Mouse (Mus musculus) myocyte (in vitro differentiated cells): ENCODE data around the gene Cox8a.

Source experiments
- CEBPB ChIP-seq: IDR thresholded peaks from 2 replicates; pipeline ENCODE4 v1.6.1; 2011; ENCODE audit warnings: mild to moderate bottlenecking, moderate library complexity; ENCODE audit not compliant: poor library complexity, insufficient read depth, severe bottlenecking
- E2F4 ChIP-seq: IDR thresholded peaks from one replicate; pipeline ENCODE4 v1.6.1; 2011; ENCODE audit warnings: mild to moderate bottlenecking, control low read depth, moderate library complexity; ENCODE audit not compliant: insufficient read depth
- MAX ChIP-seq: IDR thresholded peaks from one replicate; pipeline ENCODE4 v1.6.1; 2011; ENCODE audit warnings: low read depth, mild to moderate bottlenecking, control low read depth
- MYOD1 ChIP-seq, 3 experiments: IDR thresholded peaks; one replicate each; pipeline ENCODE4 v1.6.1; 2011; ENCODE audit warnings: control low read depth in 2 of 3, low read depth in 2 of 3, mild to moderate bottlenecking in 2 of 3, moderate library complexity in 1 of 3; ENCODE audit not compliant: insufficient read length in 2 of 3, control insufficient read depth in 1 of 3
- MYOG ChIP-seq, 3 experiments: IDR thresholded peaks; one replicate each; pipeline ENCODE4 v1.6.1; 2011; ENCODE audit warnings: control low read depth in 2 of 3, low read depth in 2 of 3, mild to moderate bottlenecking in 2 of 3; ENCODE audit not compliant: insufficient read length in 2 of 3, control insufficient read depth in 1 of 3, insufficient read depth in 1 of 3
- POLR2A ChIP-seq: IDR thresholded peaks from one replicate; pipeline ENCODE4 v1.6.1; 2011; ENCODE audit warnings: low read depth, mild to moderate bottlenecking, control low read depth, moderate library complexity; ENCODE audit not compliant: insufficient read length
- POLR2AphosphoS2 ChIP-seq: IDR thresholded peaks from one replicate; pipeline ENCODE4 v1.6.1; 2011; ENCODE audit warnings: low read depth, control low read depth; ENCODE audit not compliant: insufficient read length
- REST ChIP-seq: IDR thresholded peaks from one replicate; pipeline ENCODE4 v1.6.1; 2011; ENCODE audit warnings: mild to moderate bottlenecking, control low read depth, moderate library complexity; ENCODE audit not compliant: insufficient read depth, insufficient read length
- SRF ChIP-seq: IDR thresholded peaks from one replicate; pipeline ENCODE4 v1.6.1; 2011; ENCODE audit warnings: low read depth; ENCODE audit not compliant: control insufficient read depth, insufficient read length
- TCF12 ChIP-seq: IDR thresholded peaks from one replicate; pipeline ENCODE4 v1.6.1; 2011; ENCODE audit warnings: mild to moderate bottlenecking, control low read depth; ENCODE audit not compliant: poor library complexity, insufficient read depth, severe bottlenecking
- TCF3 ChIP-seq: IDR thresholded peaks from one replicate; pipeline ENCODE4 v1.6.1; 2011; ENCODE audit warnings: low read depth, control low read depth; ENCODE audit not compliant: insufficient read length
- USF1 ChIP-seq: IDR thresholded peaks from one replicate; pipeline ENCODE4 v1.6.1; 2011; ENCODE audit warnings: low read depth, mild to moderate bottlenecking, control low read depth, moderate library complexity

DNA sequence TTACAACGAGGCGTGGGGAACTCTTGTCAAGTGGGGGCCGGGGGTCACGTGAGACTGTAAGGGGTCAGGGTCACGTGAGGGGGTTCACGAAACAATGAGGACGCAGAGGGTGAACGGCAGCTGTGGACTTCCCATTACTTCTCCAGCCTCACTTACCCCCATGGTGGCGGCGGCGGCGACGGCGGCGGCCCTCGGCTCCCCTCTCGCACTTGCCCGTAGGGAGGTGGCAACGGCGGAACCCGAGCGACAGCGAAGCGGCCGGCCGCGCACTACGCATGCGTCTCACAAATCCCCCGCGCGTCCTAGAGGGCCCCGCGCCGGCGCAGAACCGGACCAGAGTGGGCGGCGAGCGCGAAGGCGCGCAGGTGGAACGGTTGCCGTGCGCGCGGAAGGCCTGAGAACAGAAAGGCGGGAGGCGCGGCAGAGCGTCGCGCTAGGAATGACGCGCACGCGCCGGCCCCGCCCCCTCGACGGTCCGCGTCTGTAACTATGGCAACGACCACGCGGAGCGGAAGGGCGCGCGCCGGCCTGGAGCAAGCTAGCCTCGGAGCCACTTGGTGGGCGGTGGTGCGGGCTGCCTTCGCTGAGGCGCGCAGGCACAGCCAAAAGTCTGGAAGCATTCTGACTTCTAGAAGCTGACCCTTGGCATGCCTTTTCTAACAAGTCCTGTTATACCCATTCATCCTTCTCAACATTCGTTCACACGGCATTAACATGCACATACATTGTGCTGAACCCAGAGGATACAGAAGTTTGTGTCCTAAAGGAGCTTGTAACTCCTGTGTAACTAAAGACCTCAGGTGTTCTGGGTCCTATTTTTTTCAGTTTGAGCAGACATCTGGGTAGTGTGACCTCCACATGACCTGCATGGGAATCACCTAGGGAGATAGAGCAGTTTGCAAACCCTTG lies 23.6 kb upstream of the Cox8a start, which contains the start of gene Naa40:
- TF ChIP-seq MYOD1 (IDR thresholded peaks at IDR 0.05; ENCODE audit: control insufficient read depth in 1 of 3, insufficient read length in 2 of 3, low read depth in 2 of 3): peak in 1 of 3 experiments; percentile 69
- TF ChIP-seq POLR2A: peak; percentile 66
- TF ChIP-seq POLR2AphosphoS2: peak; percentile 61
- TF ChIP-seq MAX: no peak
- TF ChIP-seq MYOG (IDR thresholded peaks at IDR 0.05; ENCODE audit: control insufficient read depth in 1 of 3, insufficient read depth in 1 of 3, insufficient read length in 2 of 3, low read depth in 2 of 3): peak in 2 of 3 experiments; percentile 39 to 66
- TF ChIP-seq E2F4: peak; percentile 68
- no peak for TF ChIP-seq REST
- TF ChIP-seq TCF12: no peak
- peak; percentile 71 for TF ChIP-seq SRF
- TF ChIP-seq TCF3: no peak
- peak; percentile 90 for TF ChIP-seq USF1
- no peak for TF ChIP-seq CEBPB
